ENCODE assay signal across 29 mouse cellular contexts in the genomic region with DNA sequence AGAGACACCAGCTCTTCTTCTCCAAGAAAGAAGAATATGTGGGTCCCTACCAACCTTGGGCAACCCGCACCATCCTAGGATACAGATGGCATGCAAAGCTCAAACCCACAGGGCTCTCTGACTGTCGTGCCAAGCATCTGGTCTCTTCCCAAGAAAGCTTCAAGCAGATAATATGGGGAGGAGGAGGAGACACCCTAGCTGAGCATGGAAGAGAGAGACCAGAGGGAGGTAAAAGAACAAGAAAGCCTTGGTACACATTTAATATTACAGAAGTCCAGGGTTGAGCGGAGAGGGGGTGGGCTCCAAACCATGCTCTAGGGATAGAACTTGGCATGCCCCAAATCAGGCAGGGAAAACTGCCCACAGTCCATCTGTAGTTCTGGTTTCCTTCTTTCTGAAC. TPM values are rescaled to one million over a fixed set of nuclear protein-coding genes. Genes with fewer than 3 reads are reported as not detected.
DNase-seq lines count a peak whose midpoint lies in the region; ATAC-seq and TF ChIP-seq lines count a peak whose summit lies in the region.
"Had no signal": no experiment of that assay in that cellular context is flagged by ENCODE, and none has a peak within 500 bp of the region (broad histone marks: within the 10 kb centered on the region; RNA-seq: fewer than 3 reads in every experiment).

No protein-coding gene starts in this region.

- H3K36me3 ChIP-seq in heart, adult 2 months (ENCODE audit: control insufficient read depth, insufficient read depth, low read length): no peaks in the 10 kb centered on the region
- H3K36me3 ChIP-seq: embryonic facial prominence, embryonic 15.5 days; forebrain, embryonic 15.5 days; hindbrain, embryonic 12.5 days; kidney, embryonic 15.5 days; limb, embryonic 15.5 days; midbrain, embryonic 13.5 days had no signal

- H3K27ac ChIP-seq in heart, adult 2 months: no peak overlapping the region
- H3K27ac ChIP-seq in gastrocnemius, adult 2 months: no peak overlapping the region
- H3K27ac ChIP-seq: embryonic facial prominence, embryonic 15.5 days; forebrain, embryonic 15.5 days; hindbrain, embryonic 12.5 days; kidney, embryonic 15.5 days; limb, embryonic 15.5 days; liver, embryonic 14.5 days; midbrain, embryonic 13.5 days had no signal

- ATAC-seq in megakaryocyte, adult 5-6 weeks (ENCODE audit: poor library complexity, severe bottlenecking): no peak
- ATAC-seq: forebrain, embryonic 15.5 days; midbrain, embryonic 13.5 days had no signal

- TF ChIP-seq CTCF in heart, adult 2 months (IDR thresholded peaks at IDR 0.05): no peak
- no peak for TF ChIP-seq CTCF in gastrocnemius, adult 2 months (IDR thresholded peaks at IDR 0.05)

- WGBS in heart, adult 2 months: 83% methylated on average over 3 of the region's 3 CpGs

- DNase-seq in heart, adult 11 months: peak; percentile 37
- no peak for DNase-seq in heart, adult 2 months
- peak; percentile 69 for DNase-seq in right cerebral cortex, adult 18-20 months
- no peak for DNase-seq in right cerebral cortex, postnatal 4 days
- DNase-seq in left cerebral cortex, adult 9 months (ENCODE audit: low spot score in 2 of 2): peak; percentile 30 to 49
- no peak for DNase-seq in gastrocnemius, adult 2 months
- DNase-seq: adrenal gland, adult 8-10 months; cerebellum, adult 8-10 months; gastrocnemius, postnatal 14 days; kidney, adult 11 months; kidney, postnatal 36 days; lung, embryonic 14.5 days; right cerebral cortex, postnatal 14 days; spleen, adult 18-20 months; thymus, postnatal 25 days had no signal

- no peaks in the 10 kb centered on the region for H3K79me2 ChIP-seq in heart, adult 2 months (replicated peaks; ENCODE audit: control insufficient read depth, insufficient read depth, low read length)

- no peaks in the 10 kb centered on the region for H3K4me1 ChIP-seq in heart, adult 2 months (ENCODE audit: control insufficient read depth, insufficient read depth, low read length)
- H3K4me1 ChIP-seq: embryonic facial prominence, embryonic 15.5 days; kidney, embryonic 15.5 days; limb, embryonic 15.5 days; megakaryocyte, embryonic 14.5 days; midbrain, embryonic 13.5 days had no signal

- no peak overlapping the region for H3K9ac ChIP-seq in heart, adult 2 months (ENCODE audit: low read depth, low read length)
- H3K9ac ChIP-seq: embryonic facial prominence, embryonic 15.5 days; forebrain, embryonic 15.5 days; hindbrain, embryonic 12.5 days; kidney, embryonic 15.5 days; limb, embryonic 15.5 days; liver, embryonic 14.5 days; lung, embryonic 14.5 days; midbrain, embryonic 13.5 days had no signal

- no peak for TF ChIP-seq EP300 in heart, adult 2 months (IDR thresholded peaks at IDR 0.05; ENCODE audit: insufficient read depth, low read depth, low read length)

- TF ChIP-seq POLR2A in heart, adult 2 months (IDR thresholded peaks at IDR 0.05; ENCODE audit: insufficient read depth, low read depth, low read length): no peak

- intact Hi-C loops in heart, adult 2 months (cut with DNase I): no loop called here
- intact Hi-C loops in gastrocnemius, adult 2 months (cut with DNase I): no loop called here

- no peak overlapping the region for H3K4me3 ChIP-seq in heart, adult 2 months
- H3K4me3 ChIP-seq in gastrocnemius, adult 2 months: no peak overlapping the region
- H3K4me3 ChIP-seq: embryonic facial prominence, embryonic 15.5 days; forebrain, embryonic 15.5 days; hindbrain, embryonic 12.5 days; kidney, embryonic 15.5 days; limb, embryonic 15.5 days; megakaryocyte, embryonic 14.5 days; midbrain, embryonic 13.5 days had no signal

- no peaks in the 10 kb centered on the region for H3K27me3 ChIP-seq in heart, adult 2 months (ENCODE audit: control insufficient read depth, insufficient read depth, low read length)
- H3K27me3 ChIP-seq: embryonic facial prominence, embryonic 15.5 days; forebrain, embryonic 15.5 days; hindbrain, embryonic 12.5 days; kidney, embryonic 15.5 days; limb, embryonic 15.5 days; megakaryocyte, embryonic 14.5 days; midbrain, embryonic 13.5 days had no signal

RNA-seq across cellular contexts. Expression of gene C2cd4b, which starts 42.2 kb away (rescaled TPM):
- total RNA-seq in heart, adult 2 months (2021): 1 to 10 TPM in 1 of 2 experiments, under 1 TPM in 1; 0.73 to 1.5 TPM
- 0.53 and 1.0 TPM in 2 replicates for polyA plus RNA-seq in heart, adult 2 months (2012; rRNA removed)
- not detected in 2 replicates for total RNA-seq in megakaryocyte, adult 5-6 weeks (2015)
- not detected in 2 replicates for total RNA-seq in megakaryocyte, adult 5-6 weeks (2017)
- not detected for total RNA-seq in gastrocnemius, adult 2 months (2021)
- total RNA-seq: common myeloid progenitor, adult 5-6 weeks; MEL; monocyte, adult 5-6 weeks; neutrophil, adult 5-6 weeks had no signal
- polyA plus RNA-seq: C2C12; liver, embryonic 14.5 days had no signal

Comparison
In these comparisons a context has a peak if more than half of its experiments do, and no peak if none do; other contexts are left out.
1. DNase-seq: peak in heart, adult 11 months (single experiment), right cerebral cortex, adult 18-20 months (single experiment) and left cerebral cortex, adult 9 months (2 of 2); none in heart, adult 2 months (0 of 2), right cerebral cortex, postnatal 4 days (single experiment) and gastrocnemius, adult 2 months (single experiment).